ENCODE assay signal across 8 mouse cellular contexts in the genomic region with DNA sequence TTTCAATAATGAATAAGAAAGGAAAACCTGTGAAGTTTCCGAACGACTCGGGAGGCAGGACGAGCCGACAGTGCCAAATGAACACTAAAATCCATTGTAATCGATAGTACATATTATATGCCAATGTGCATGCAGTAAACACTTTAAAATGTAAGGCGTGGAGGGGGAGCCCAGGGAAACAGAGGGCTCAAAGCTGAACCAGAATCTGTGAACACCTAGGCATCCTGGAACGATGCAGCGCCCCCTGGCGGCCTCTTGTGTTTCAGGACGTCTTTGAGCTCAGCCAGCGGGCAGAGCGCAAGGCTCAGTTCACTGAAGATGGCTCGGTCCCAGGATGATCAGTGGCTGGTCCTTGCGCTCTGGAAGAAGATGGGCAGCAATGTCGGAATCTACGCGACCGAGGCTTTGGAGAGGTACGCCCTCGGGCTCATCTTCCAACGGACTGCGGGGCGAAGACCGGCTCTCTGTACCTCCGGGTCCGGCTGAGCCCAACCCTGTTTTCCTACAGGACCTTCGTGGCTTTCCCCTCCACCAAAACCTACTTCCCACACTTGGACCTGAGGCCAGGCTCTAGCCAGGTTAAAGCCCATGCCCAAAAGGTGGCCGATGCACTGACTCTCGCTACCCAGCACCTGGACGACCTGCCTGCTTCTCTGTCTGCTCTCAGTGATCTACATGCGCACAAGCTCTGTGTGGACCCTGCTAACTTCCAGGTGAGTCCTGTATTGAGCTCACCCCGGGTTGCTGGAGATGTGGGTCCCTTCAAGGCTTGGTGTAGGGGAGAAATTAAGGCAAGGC. TPM values are rescaled to one million over a fixed set of nuclear protein-coding genes. Genes with fewer than 3 reads are reported as not detected.
DNase-seq lines count a peak whose midpoint lies in the region; ATAC-seq lines count a peak whose summit lies in the region.
"Not testable (repeated sequence)": the region's sequence is repeated elsewhere in the genome, so short reads cannot be mapped to it uniquely, and the experiment has no call there.

A gene (plus strand): TSS at position 271 of the 798 bp plus-strand sequence.

- 0 out of 2 replicates have a peak, but pooled peaks have one; percentile 29 for ATAC-seq in intestine, embryonic 16.5 days

- 0 out of 2 replicates have a peak within 1 kb of the TSS, but pooled peaks have one; percentile 37 for H3K9ac ChIP-seq in intestine, embryonic 16.5 days (ENCODE audit: low read depth, low read length)

- DNase-seq in adrenal gland, adult 18-20 months (ENCODE audit: low spot score in 2 of 2), result peak; percentile 68 to 70
- DNase-seq in embryo, embryonic 11.5 days (ENCODE audit: low read depth, low spot score), result peak; percentile 51
- DNase-seq in gastrocnemius, postnatal 4 days (ENCODE audit: low spot score in 2 of 2), result peak; percentile 54 to 79
- DNase-seq in left cerebral cortex, postnatal 25 days (ENCODE audit: low spot score in 2 of 2), result peak; percentile 80 to 81
- peak; percentile 78 for DNase-seq in mesoderm, embryonic 11.5 days (ENCODE audit: low read depth, low spot score)
- DNase-seq in right cerebral cortex, postnatal 25 days, result peak; percentile 73
- peak; percentile 63 to 73 for DNase-seq in urinary bladder, postnatal 36 days (ENCODE audit: low spot score in 2 of 2)

- H3K4me1 ChIP-seq in intestine, embryonic 16.5 days (ENCODE audit: control insufficient read depth, insufficient read depth, low read length), result not testable (repeated sequence)

- H3K9me3 ChIP-seq in intestine, embryonic 16.5 days (ENCODE audit: control insufficient read depth, low read length), result not testable (repeated sequence)

- intact Hi-C loops in left cerebral cortex, postnatal 25 days (cut with DNase I), result loop anchor here (2.0 to 5.0 kb wide), 2 partner anchors 35 to 104 kb away; no protein-coding TSS in a partner anchor

- not testable (repeated sequence) for H3K27ac ChIP-seq in intestine, embryonic 16.5 days (ENCODE audit: low read length)

- not testable (repeated sequence) for H3K27me3 ChIP-seq in intestine, embryonic 16.5 days (replicated peaks; ENCODE audit: control insufficient read depth, insufficient read depth, low read length)

- peak within 1 kb of the TSS; percentile 31; the same call in 1 of the 2 replicates for H3K4me3 ChIP-seq in intestine, embryonic 16.5 days (ENCODE audit: low read length)

- 19% methylated on average over 30 of the region's 33 CpGs for WGBS in intestine, embryonic 16.5 days

- not testable (repeated sequence) for H3K36me3 ChIP-seq in intestine, embryonic 16.5 days (ENCODE audit: control insufficient read depth, insufficient read depth, low read length)

- H3K4me2 ChIP-seq in intestine, embryonic 16.5 days (ENCODE audit: low read depth, low read length), result peak within 1 kb of the TSS; percentile 48; the same call in 1 of the 2 replicates

RNA-seq across cellular contexts. Expression of the gene that starts here (rescaled TPM):
- not detected for total RNA-seq in adrenal gland, adult 18-20 months (2021)
- not detected for total RNA-seq in gastrocnemius, postnatal 4 days (2021)
- polyA plus RNA-seq in intestine, embryonic 16.5 days (2015; fragmentation: Nextera tagmentation; extraction: Ambion mirVana), result 2.1 and 3.0 TPM in 2 replicates
- total RNA-seq in left cerebral cortex, postnatal 25 days (2021), result under 1 TPM in 1 of 2 experiments, not detected in 1; 0.73 TPM

Comparison
In these comparisons a context has a peak if more than half of its experiments do, and no peak if none do; other contexts are left out.
1. Peak in DNase-seq in adrenal gland, adult 18-20 months; RNA of the gene not detected or under 1 TPM.
2. Peak in DNase-seq in gastrocnemius, postnatal 4 days; RNA of the gene not detected or under 1 TPM.
3. Peak in DNase-seq in left cerebral cortex, postnatal 25 days; RNA of the gene not detected or under 1 TPM.